Mouse (Mus musculus) liver, embryonic 12.5 days (tissue): ENCODE results near the gene Bsn. TPM values are rescaled to one million over a fixed set of nuclear protein-coding genes. Genes with fewer than 3 reads are reported as not detected.
A peak's percentile ranks its signal among the peaks of the same experiment; 100 is the strongest.

Source experiments
- ATAC-seq: fragments of 200-750 bp; cut with Nextera tagmentation; 2 replicates; pipeline ENCODE4 v1.8.0; 2017; ENCODE audit warnings: moderate number of reproducible peaks, mild to moderate bottlenecking, moderate library complexity
- H3K27ac ChIP-seq: fragments of 300-500 bp; sonication (generic); 2 replicates; pipeline ENCODE4 v1.5.1; 2016; ENCODE audit warnings: mild to moderate bottlenecking
- H3K27me3 ChIP-seq: fragments of 300-500 bp; sonication (generic); replicated peaks from 2 replicates; pipeline ENCODE4 v1.6.1; 2016; ENCODE audit warnings: mild to moderate bottlenecking, moderate library complexity
- H3K36me3 ChIP-seq: fragments of 300-500 bp; sonication (generic); 2 replicates; pipeline ENCODE4 v1.6.1; 2016; ENCODE audit warnings: mild to moderate bottlenecking, moderate library complexity
- H3K4me1 ChIP-seq: fragments of 300-500 bp; sonication (generic); 2 replicates; pipeline ENCODE4 v1.6.1; 2016
- H3K4me2 ChIP-seq: fragments of 300-500 bp; sonication (generic); 2 replicates; pipeline ENCODE4 v1.6.1; 2016; ENCODE audit warnings: mild to moderate bottlenecking, moderate library complexity
- H3K4me3 ChIP-seq: fragments of 300-500 bp; sonication (generic); 2 replicates; pipeline ENCODE4 v1.5.1; 2016; ENCODE audit warnings: mild to moderate bottlenecking, moderate library complexity
- H3K9ac ChIP-seq: fragments of 300-500 bp; sonication (generic); 2 replicates; pipeline ENCODE4 v1.6.1; 2016; ENCODE audit warnings: mild to moderate bottlenecking, moderate library complexity
- H3K9me3 ChIP-seq: fragments of 300-500 bp; sonication (generic); replicated peaks from 2 replicates; pipeline ENCODE4 v1.6.1; 2016; ENCODE audit warnings: mild to moderate bottlenecking, moderate library complexity
- WGBS: fragments of 180-500 bp; shearing (Covaris S2); methylation state at CpG from one replicate; pipeline ENCODE4 v1.1.7; 2016; ENCODE audit not compliant: insufficient replicate concordance; 5-methylcytosine and 5-hydroxymethylcytosine counted together
- polyA plus RNA-seq: library from polyadenylated mRNA; unstranded; fragments of >200 nt; fragmentation: Nextera tagmentation; extraction: Ambion mirVana; gene quantifications from 2 replicates; pipeline ENCODE4 v1.2.1, GENCODE M21; 2016

The Bsn gene
- polyA plus RNA-seq: 2.8 and 3.0 TPM in 2 replicates

DNA sequence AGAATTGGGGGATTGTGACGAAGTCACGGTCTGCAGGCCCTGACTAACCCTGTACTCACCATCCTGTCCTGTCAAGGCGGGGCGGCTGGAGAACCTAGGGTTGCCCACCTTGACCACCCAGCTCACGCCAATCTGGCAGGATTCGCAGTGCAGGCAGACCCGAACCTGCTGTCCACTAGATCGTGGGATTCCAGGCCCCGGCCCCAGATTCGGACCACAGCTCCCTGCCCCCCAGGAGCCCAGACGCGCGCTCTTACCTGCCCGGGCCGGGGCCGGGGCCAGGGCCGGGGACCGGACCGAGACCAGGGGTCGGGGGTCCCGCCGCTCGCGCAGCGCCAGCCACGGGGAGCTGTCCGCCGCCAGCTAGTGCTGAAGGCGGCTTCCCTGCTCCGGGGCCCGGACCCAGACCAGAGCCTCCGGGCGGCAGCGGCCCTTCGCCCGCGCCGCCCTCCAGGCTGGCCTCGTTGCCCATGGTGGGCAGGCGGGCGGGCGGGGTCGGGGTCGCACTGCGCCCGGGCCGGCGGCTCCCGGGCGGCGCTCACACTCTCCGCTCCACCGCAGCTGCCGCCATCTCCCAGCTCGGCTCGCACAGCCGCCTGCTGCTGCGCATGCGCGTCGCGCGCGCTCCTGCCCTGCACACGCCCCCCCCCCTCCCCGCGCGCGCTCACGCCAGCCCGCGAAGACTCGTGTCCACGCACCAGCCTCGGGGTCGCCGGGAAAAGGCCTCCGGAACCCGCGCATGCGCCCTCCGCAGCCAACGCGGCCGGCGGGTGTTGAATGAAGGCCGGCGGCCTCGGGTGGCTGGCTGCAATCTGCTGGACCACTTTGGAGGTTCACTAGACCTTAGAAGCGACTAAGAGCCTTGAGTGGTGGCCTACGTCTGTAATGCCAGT lies at the start of gene Bsn:
Gene Bsn, minus strand, starts transcription at position 598 of the 893 bp plus-strand sequence.
- peak within 1 kb of the TSS; percentile 94 for H3K4me2 ChIP-seq
- H3K9me3 ChIP-seq: no peaks in the 10 kb centered on the region
- H3K9ac ChIP-seq: peak within 1 kb of the TSS; percentile 41
- no peaks in the 10 kb centered on the region for H3K36me3 ChIP-seq
- peak; percentile 30; the same call in 1 of the 2 replicates for ATAC-seq
- WGBS: 3% methylated on average over 88 of the region's 91 CpGs
- H3K4me1 ChIP-seq: peaks cover 12% of the 10 kb centered on the region
- peak within 1 kb of the TSS; percentile 64 for H3K4me3 ChIP-seq
- peaks cover 95% of the 10 kb centered on the region for H3K27me3 ChIP-seq
- H3K27ac ChIP-seq: no peak within 1 kb of the TSS

- H3K9ac ChIP-seq: no peak overlapping the region
- 0 out of 2 replicates have a peak, but pooled peaks cover 2% of the 10 kb centered on the region for H3K4me1 ChIP-seq
- 74% methylated on average over 5 of the region's 5 CpGs for WGBS
- H3K27me3 ChIP-seq: no peaks in the 10 kb centered on the region
- no peak overlapping the region for H3K27ac ChIP-seq
- no peaks in the 10 kb centered on the region for H3K9me3 ChIP-seq
- H3K4me2 ChIP-seq: no peak overlapping the region
- H3K4me3 ChIP-seq: no peak overlapping the region
- ATAC-seq: no peak
- H3K36me3 ChIP-seq: no peaks in the 10 kb centered on the region
These were observed 49.8 kb upstream of the Bsn start for GRCm38 (mm10) chr9:108239951-108240350.

GRCm38 (mm10) chr9:108238831-108239230 lies 48.6 kb upstream of the Bsn start:
- WGBS: 80% methylated on average over 3 of the region's 3 CpGs
- no peaks in the 10 kb centered on the region for H3K9me3 ChIP-seq
- ATAC-seq: no peak

GRCm38 (mm10) chr9:108238402-108238801 lies 48.2 kb upstream of the Bsn start:
- ATAC-seq: no peak
- H3K4me1 ChIP-seq: 0 out of 2 replicates have a peak, but pooled peaks cover 6% of the 10 kb centered on the region
- no peaks in the 10 kb centered on the region for H3K36me3 ChIP-seq
- WGBS: 76% methylated on average over 2 of the region's 2 CpGs
- H3K27me3 ChIP-seq: no peaks in the 10 kb centered on the region
- H3K4me2 ChIP-seq: no peak overlapping the region
- no peak overlapping the region for H3K9ac ChIP-seq
- no peak overlapping the region for H3K27ac ChIP-seq
- H3K9me3 ChIP-seq: no peaks in the 10 kb centered on the region
- no peak overlapping the region for H3K4me3 ChIP-seq

More at GRCm38 (mm10) chr9:108238831-108239230, 48.6 kb upstream of the Bsn start:
- H3K9ac ChIP-seq: no peak overlapping the region
- H3K4me2 ChIP-seq: no peak overlapping the region
- no peak overlapping the region for H3K27ac ChIP-seq
- H3K4me1 ChIP-seq: 0 out of 2 replicates have a peak, but pooled peaks cover 6% of the 10 kb centered on the region
- H3K4me3 ChIP-seq: no peak overlapping the region
- H3K36me3 ChIP-seq: no peaks in the 10 kb centered on the region
- no peaks in the 10 kb centered on the region for H3K27me3 ChIP-seq

GRCm38 (mm10) chr9:108234682-108235081 lies 44.5 kb upstream of the Bsn start:
- Histone ChIP-seq H3K36me3 (no peaks in the 10 kb centered on the region), H3K27ac (no peak overlapping the region), H3K9ac (no peak overlapping the region), H3K4me1 (0 out of 2 replicates have a peak, but pooled peaks cover 6% of the 10 kb centered on the region), H3K4me3 (no peak overlapping the region), H3K27me3 (no peaks in the 10 kb centered on the region), H3K4me2 (no peak overlapping the region), H3K9me3 (no peaks in the 10 kb centered on the region)
- WGBS: 72% methylated on average over 2 of the region's 2 CpGs
- no peak for ATAC-seq

GRCm38 (mm10) chr9:108232908-108233307 lies 42.7 kb upstream of the Bsn start:
- Histone ChIP-seq H3K27me3 (no peaks in the 10 kb centered on the region), H3K27ac (no peak overlapping the region), H3K4me3 (no peak overlapping the region), H3K36me3 (no peaks in the 10 kb centered on the region), H3K4me2 (no peak overlapping the region), H3K4me1 (0 out of 2 replicates have a peak, but pooled peaks cover 9% of the 10 kb centered on the region), H3K9ac (no peak overlapping the region), H3K9me3 (no peaks in the 10 kb centered on the region)
- ATAC-seq: no peak
- WGBS: 78% methylated on average over 2 of the region's 2 CpGs

DNA sequence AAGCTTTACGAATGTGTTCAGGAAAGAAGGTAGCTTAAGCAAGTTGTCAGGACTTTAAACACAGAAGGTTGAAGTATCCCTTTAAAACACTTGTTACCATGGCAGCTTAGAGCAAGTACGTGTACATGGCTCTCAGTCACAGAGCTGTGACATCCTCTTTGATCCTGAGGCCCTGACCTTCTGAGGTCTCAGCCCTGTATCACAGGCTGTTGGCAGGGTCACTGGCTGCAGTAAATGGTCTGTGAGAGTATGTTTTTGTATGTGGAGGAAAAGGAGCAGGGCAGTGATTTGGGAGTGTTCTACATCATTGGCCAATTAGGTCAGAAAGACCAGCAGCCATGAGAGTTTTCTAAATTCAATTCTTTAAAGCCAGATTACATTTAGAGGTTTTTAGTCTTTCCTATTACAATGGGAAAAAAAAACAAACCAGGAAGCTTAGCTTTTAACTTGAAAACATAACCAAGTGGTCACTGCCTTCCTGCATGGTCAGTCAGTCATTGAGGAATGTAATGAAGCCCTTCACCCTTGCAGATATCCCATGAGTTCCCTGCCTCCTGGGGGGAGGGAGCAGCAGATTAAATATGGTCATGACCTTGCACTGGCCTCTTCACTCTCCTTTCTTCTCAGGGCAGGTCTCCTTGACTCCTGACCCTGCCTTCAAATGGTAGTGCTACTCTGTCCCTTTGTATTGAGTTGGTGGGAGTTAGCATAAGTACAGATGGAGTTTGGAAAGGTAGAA lies 37.9 kb upstream of the Bsn start:
- Histone ChIP-seq H3K9me3 (no peaks in the 10 kb centered on the region), H3K4me2 (no peak overlapping the region), H3K27me3 (no peaks in the 10 kb centered on the region), H3K9ac (no peak overlapping the region), H3K4me3 (no peak overlapping the region), H3K27ac (no peak overlapping the region), H3K4me1 (0 out of 2 replicates have a peak, but pooled peaks cover 3% of the 10 kb centered on the region), H3K36me3 (no peaks in the 10 kb centered on the region)
- WGBS: 53% methylated on average over 2 of the region's 2 CpGs
- ATAC-seq: no peak

DNA sequence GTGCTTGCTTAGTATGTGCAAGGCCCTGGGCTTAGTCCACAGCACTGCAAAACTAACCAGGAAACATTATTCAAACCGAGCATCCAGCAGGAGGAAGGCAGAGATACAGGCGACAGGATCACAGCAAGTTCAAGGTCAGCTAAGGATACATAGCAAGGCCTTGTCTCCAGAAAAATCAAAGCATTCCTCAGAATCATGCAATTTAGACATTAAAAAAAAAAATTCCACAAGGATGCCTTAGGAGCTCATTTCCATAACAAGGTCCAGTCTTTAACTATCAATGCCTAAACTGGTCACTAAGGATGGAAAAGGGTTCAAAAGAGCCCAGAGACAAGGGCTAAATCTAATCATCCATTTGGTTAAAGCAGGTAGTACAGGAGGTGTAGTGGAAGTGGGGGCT lies 35.0 kb upstream of the Bsn start:
- WGBS: 65% methylated on average over 2 of the region's 2 CpGs
- no peak overlapping the region for H3K4me2 ChIP-seq
- no peak for ATAC-seq

DNA sequence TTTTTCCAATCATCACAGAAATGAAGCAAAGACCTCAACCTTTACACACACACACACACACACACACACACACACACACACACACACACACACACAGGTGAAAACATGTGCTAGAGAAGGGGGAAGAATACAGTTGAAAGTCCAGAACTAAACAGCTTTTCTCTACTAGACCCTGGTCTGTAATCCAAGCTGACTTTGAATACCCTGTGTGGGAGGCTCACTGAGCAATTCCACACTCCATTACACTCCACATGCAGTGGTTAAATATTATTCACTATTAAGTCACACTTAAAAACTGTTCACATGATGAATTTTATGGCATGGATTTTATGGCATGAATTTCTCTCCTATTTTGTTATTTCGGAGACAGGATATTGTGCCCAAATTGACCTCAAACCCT lies 33.4 kb upstream of the Bsn start:
- Histone ChIP-seq H3K36me3 (no peaks in the 10 kb centered on the region), H3K27me3 (no peaks in the 10 kb centered on the region), H3K4me3 (no peak overlapping the region), H3K27ac (no peak overlapping the region), H3K4me1 (0 out of 2 replicates have a peak, but pooled peaks cover 3% of the 10 kb centered on the region), H3K9ac (no peak overlapping the region), H3K4me2 (no peak overlapping the region), H3K9me3 (no peaks in the 10 kb centered on the region)
- 79% methylated on average over 1 of the region's 1 CpGs for WGBS
- ATAC-seq: no peak

More for the DNA sequence above, 35.0 kb upstream of the Bsn start:
- Histone ChIP-seq H3K9ac (no peak overlapping the region), H3K4me3 (no peak overlapping the region), H3K9me3 (no peaks in the 10 kb centered on the region), H3K36me3 (no peaks in the 10 kb centered on the region), H3K27me3 (no peaks in the 10 kb centered on the region), H3K27ac (no peak overlapping the region), H3K4me1 (0 out of 2 replicates have a peak, but pooled peaks cover 3% of the 10 kb centered on the region)

DNA sequence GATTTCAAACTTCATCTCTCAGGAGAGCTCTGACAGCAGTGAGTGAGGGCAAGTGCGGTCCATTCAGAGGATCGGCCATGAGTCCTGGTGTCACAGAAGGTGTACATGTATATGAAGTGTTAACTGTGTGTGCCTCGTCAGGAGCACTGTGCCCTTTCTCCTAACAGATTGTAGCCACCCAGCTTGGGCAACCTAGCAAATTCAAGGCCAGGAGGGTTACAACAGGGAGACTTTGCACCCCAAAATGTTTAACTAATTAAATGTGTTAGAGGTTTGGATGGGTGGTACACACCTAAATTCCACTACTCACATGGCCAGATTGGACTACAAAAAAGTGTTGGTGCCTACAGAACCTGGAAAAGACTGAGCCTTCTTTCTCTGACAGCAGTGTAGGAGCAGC lies 31.4 kb upstream of the Bsn start:
- 82% methylated on average over 3 of the region's 3 CpGs for WGBS
- no peak overlapping the region for H3K27ac ChIP-seq
- no peak overlapping the region for H3K4me2 ChIP-seq

DNA sequence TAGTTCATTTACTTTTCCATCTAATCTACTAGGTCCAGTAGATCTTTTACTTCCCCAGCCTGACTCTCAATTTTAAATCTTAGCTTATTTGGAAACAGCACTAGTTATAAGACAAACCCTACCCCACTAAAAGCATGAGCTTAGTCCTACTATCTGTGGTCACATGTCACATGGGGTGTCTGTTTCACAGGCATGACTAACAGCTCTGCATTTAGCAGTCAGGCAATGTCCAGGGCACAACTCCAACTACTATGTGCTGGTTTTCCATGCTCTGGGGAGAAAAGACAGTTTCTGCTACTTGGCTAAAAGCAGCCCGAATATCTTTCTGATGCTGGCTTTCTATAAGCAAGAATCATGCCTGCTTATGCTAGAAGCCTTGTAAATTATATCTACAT lies 30.2 kb upstream of the Bsn start:
- H3K27ac ChIP-seq: no peak overlapping the region
- H3K9ac ChIP-seq: no peak overlapping the region
- H3K27me3 ChIP-seq: no peaks in the 10 kb centered on the region
- no peak for ATAC-seq
- no peak overlapping the region for H3K4me3 ChIP-seq
- no peaks in the 10 kb centered on the region for H3K9me3 ChIP-seq
- no peaks in the 10 kb centered on the region for H3K4me1 ChIP-seq
- H3K36me3 ChIP-seq: peaks cover 26% of the 10 kb centered on the region
- no peak overlapping the region for H3K4me2 ChIP-seq
- WGBS: 81% methylated on average over 1 of the region's 1 CpGs

More for the DNA sequence above, 31.4 kb upstream of the Bsn start:
- H3K9ac ChIP-seq: no peak overlapping the region
- H3K4me3 ChIP-seq: no peak overlapping the region
- no peak for ATAC-seq
- no peaks in the 10 kb centered on the region for H3K4me1 ChIP-seq
- no peaks in the 10 kb centered on the region for H3K27me3 ChIP-seq
- peaks cover 17% of the 10 kb centered on the region for H3K36me3 ChIP-seq
- no peaks in the 10 kb centered on the region for H3K9me3 ChIP-seq
